In the genomic region with DNA sequence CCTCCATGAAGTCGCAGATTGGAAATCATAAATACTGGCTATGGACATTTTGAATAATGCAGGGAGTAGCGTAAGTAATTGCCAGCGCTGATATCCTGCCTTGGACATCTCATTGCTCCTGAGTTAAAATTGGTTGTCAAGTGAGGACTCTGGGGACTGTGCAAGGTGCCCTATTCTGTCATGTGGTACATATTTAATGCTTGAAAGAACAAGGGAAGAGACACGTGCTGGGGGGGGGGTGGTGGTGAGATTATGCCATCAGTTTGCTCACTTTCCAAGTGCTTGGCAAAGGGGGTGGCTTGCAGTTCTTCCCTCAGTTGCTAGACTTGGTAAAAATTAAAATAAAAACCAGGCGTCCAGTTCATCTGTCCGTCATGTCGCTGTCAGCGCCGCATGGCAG, we compare ENCODE assay signal across 9 mouse cellular contexts.
DNase-seq lines count a peak whose midpoint lies in the region; ATAC-seq and TF ChIP-seq lines count a peak whose summit lies in the region.
"Had no signal": no experiment of that assay in that cellular context is flagged by ENCODE, and none has a peak within 500 bp of the region (broad histone marks: within the 10 kb centered on the region; RNA-seq: fewer than 3 reads in every experiment).

No protein-coding gene starts in this region.

- H3K4me1 ChIP-seq in heart, embryonic 13.5 days = peaks cover 11% of the 10 kb centered on the region
- peaks cover 12% of the 10 kb centered on the region for H3K4me1 ChIP-seq in embryonic facial prominence, embryonic 13.5 days
- peaks cover 8% of the 10 kb centered on the region for H3K4me1 ChIP-seq in hindbrain, embryonic 14.5 days (replicated peaks; ENCODE audit: control insufficient read depth, insufficient read depth, low read length)
- peaks cover 6% of the 10 kb centered on the region; the same call in 1 of the 2 replicates for H3K4me1 ChIP-seq in midbrain, postnatal 0 days (ENCODE audit: insufficient read depth, low read length)

- peak overlapping the region; percentile 42; the same call in 1 of the 2 replicates for H3K4me3 ChIP-seq in heart, embryonic 13.5 days
- peak overlapping the region; percentile 37; the same call in 1 of the 2 replicates for H3K4me3 ChIP-seq in embryonic facial prominence, embryonic 13.5 days
- peak overlapping the region; percentile 45 for H3K4me3 ChIP-seq in hindbrain, embryonic 14.5 days (replicated peaks; ENCODE audit: low read length)
- peak overlapping the region; percentile 49 for H3K4me3 ChIP-seq in midbrain, postnatal 0 days (ENCODE audit: low read depth, low read length)
- H3K4me3 ChIP-seq: erythroblast, embryonic 14.5 days had no signal

- H3K9ac ChIP-seq in heart, embryonic 13.5 days = no peak overlapping the region
- H3K9ac ChIP-seq in embryonic facial prominence, embryonic 13.5 days = no peak overlapping the region
- peak overlapping the region; percentile 65 for H3K9ac ChIP-seq in hindbrain, embryonic 14.5 days
- H3K9ac ChIP-seq in midbrain, postnatal 0 days (replicated peaks; ENCODE audit: low read length, poor library complexity, severe bottlenecking) = peak overlapping the region; percentile 59; the same call in 1 of the 2 replicates

- TF ChIP-seq CTCF in midbrain, postnatal 0 days (IDR thresholded peaks at IDR 0.05) = no peak

- no peak for DNase-seq in heart, adult 18-20 months
- DNase-seq in hindbrain, embryonic 14.5 days (ENCODE audit: low spot score) = no peak
- no peak for DNase-seq in midbrain, postnatal 0 days (ENCODE audit: low spot score)
- DNase-seq in urinary bladder, postnatal 10 days (ENCODE audit: low spot score) = no peak
- no peak for DNase-seq in layer of hippocampus, adult 9-10 months (ENCODE audit: low spot score)
- DNase-seq in right cerebral cortex, postnatal 10 days (ENCODE audit: low spot score in 2 of 2) = no peak

- no peak for ATAC-seq in heart, embryonic 13.5 days (ENCODE audit: extremely low read depth, insufficient number of reproducible peaks, low FRiP score, low TSS enrichment)
- no peak for ATAC-seq in embryonic facial prominence, embryonic 13.5 days (ENCODE audit: insufficient number of reproducible peaks, insufficient read depth, low FRiP score, low TSS enrichment, low read depth)
- ATAC-seq in hindbrain, embryonic 14.5 days (ENCODE audit: low FRiP score) = peak; percentile 29; the same call in 1 of the 2 replicates
- ATAC-seq in midbrain, postnatal 0 days (ENCODE audit: low FRiP score) = peak; percentile 9; the same call in 1 of the 2 replicates

- no peaks in the 10 kb centered on the region for H3K9me3 ChIP-seq in heart, embryonic 13.5 days
- no peaks in the 10 kb centered on the region for H3K9me3 ChIP-seq in embryonic facial prominence, embryonic 13.5 days
- no peaks in the 10 kb centered on the region for H3K9me3 ChIP-seq in hindbrain, embryonic 14.5 days (ENCODE audit: control insufficient read depth, low read length)
- H3K9me3 ChIP-seq in midbrain, postnatal 0 days (ENCODE audit: low read length) = no peaks in the 10 kb centered on the region

- no peaks in the 10 kb centered on the region for H3K36me3 ChIP-seq in heart, embryonic 13.5 days
- no peaks in the 10 kb centered on the region for H3K36me3 ChIP-seq in embryonic facial prominence, embryonic 13.5 days
- no peaks in the 10 kb centered on the region for H3K36me3 ChIP-seq in hindbrain, embryonic 14.5 days (replicated peaks; ENCODE audit: control insufficient read depth, insufficient read depth)
- no peaks in the 10 kb centered on the region for H3K36me3 ChIP-seq in midbrain, postnatal 0 days (ENCODE audit: insufficient read depth, low read length)

- H3K4me2 ChIP-seq in heart, embryonic 13.5 days = peak overlapping the region; percentile 66
- peak overlapping the region; percentile 64 for H3K4me2 ChIP-seq in embryonic facial prominence, embryonic 13.5 days
- peak overlapping the region; percentile 84 for H3K4me2 ChIP-seq in hindbrain, embryonic 14.5 days (replicated peaks)
- H3K4me2 ChIP-seq in midbrain, postnatal 0 days (ENCODE audit: low read depth, low read length, poor library complexity, severe bottlenecking) = peak overlapping the region; percentile 56

- no peak overlapping the region for H3K27ac ChIP-seq in heart, embryonic 13.5 days (replicated peaks)
- no peak overlapping the region for H3K27ac ChIP-seq in embryonic facial prominence, embryonic 13.5 days
- peak overlapping the region; percentile 87 for H3K27ac ChIP-seq in hindbrain, embryonic 14.5 days
- H3K27ac ChIP-seq in midbrain, postnatal 0 days (ENCODE audit: low read depth, low read length) = peak overlapping the region; percentile 76

- peaks cover 65% of the 10 kb centered on the region for H3K27me3 ChIP-seq in heart, embryonic 13.5 days (replicated peaks)
- H3K27me3 ChIP-seq in embryonic facial prominence, embryonic 13.5 days = peaks cover 48% of the 10 kb centered on the region
- peaks cover 4% of the 10 kb centered on the region; the same call in 1 of the 2 replicates for H3K27me3 ChIP-seq in hindbrain, embryonic 14.5 days (ENCODE audit: control insufficient read depth, insufficient read depth, low read length)
- H3K27me3 ChIP-seq in midbrain, postnatal 0 days (ENCODE audit: insufficient read depth, low read length) = no peaks in the 10 kb centered on the region

- 30% methylated on average over 9 of the region's 9 CpGs for WGBS in heart, embryonic 13.5 days
- 30% methylated on average over 9 of the region's 9 CpGs for WGBS in embryonic facial prominence, embryonic 13.5 days
- WGBS in hindbrain, embryonic 14.5 days = 16% methylated on average over 9 of the region's 9 CpGs
- 19% methylated on average over 9 of the region's 9 CpGs for WGBS in midbrain, postnatal 0 days

Comparison
In these comparisons a context has a peak if more than half of its experiments do, and no peak if none do; other contexts are left out.
1. ATAC-seq: peak in hindbrain, embryonic 14.5 days (single experiment) and midbrain, postnatal 0 days (single experiment); none in heart, embryonic 13.5 days (single experiment) and embryonic facial prominence, embryonic 13.5 days (single experiment).
2. H3K27ac ChIP-seq: peak in hindbrain, embryonic 14.5 days (single experiment) and midbrain, postnatal 0 days (single experiment); none in heart, embryonic 13.5 days (single experiment) and embryonic facial prominence, embryonic 13.5 days (single experiment).
3. H3K9ac ChIP-seq: peak in hindbrain, embryonic 14.5 days (single experiment) and midbrain, postnatal 0 days (single experiment); none in heart, embryonic 13.5 days (single experiment) and embryonic facial prominence, embryonic 13.5 days (single experiment).
4. Peak in every context shown above with its lines, with median percentiles within 50 percentile points of each other: H3K4me2 ChIP-seq and H3K4me3 ChIP-seq.